Mouse (Mus musculus) thymus, postnatal 4 days (tissue): ENCODE measurements around the gene Tnip3.

Experiments used
- DNase-seq: peaks from one replicate; pipeline ENCODE4 v3.0.0; 2021

The Tnip3 gene

DNA sequence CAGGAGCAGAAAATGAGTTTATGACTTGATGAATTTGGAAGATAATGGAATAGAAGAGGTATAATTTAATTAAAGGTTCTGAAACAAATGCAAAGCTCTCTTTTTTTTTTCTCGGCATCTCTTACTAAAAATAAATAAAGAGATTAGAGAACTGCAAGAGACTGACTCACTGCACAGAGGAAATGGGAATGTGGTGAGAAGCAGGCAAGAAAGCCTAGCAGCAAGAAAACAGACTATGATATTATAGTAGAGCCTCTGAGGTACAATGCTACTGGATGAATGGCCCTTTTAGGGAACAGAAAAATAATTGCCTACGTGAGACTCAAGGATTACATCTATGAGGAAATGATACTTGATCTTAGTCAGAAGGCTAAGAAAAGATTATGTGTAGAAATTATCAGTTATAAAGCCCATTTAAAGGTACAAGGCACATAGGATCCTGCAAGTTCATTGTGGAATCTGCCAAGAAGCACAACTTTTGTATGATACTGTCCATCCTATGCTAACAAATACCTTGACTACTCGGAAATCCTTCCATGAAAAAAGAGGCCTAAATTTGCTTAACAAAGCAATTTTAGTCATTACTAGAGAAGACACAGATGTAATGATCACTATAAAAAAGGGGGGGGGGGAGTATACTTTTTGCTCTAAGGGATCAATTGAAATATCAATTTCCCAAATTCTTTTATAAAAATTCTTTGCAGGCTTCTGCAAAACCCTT, 60.4 kb downstream of the Tnip3 start:
- DNase-seq, result no peak

DNA sequence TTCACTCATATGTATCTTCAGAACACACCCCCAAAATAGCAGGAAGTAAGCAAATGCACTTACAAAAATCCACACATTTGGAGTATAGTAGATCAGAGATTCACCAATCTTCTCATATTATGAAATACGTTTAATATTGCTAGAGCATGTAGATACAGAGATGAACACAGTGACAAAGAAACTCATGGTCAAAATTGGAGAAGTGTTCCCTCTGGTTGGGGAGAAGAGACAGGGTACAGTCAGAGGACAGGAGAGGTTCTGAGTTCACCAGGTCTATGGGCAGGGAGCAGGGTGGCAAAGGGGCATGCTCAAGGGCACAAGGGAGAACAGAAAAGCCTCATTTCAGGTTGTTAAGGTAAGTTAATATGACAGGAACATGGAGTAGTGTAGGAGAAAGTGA, 63.7 kb downstream of the Tnip3 start:
- DNase-seq, result no peak

DNA sequence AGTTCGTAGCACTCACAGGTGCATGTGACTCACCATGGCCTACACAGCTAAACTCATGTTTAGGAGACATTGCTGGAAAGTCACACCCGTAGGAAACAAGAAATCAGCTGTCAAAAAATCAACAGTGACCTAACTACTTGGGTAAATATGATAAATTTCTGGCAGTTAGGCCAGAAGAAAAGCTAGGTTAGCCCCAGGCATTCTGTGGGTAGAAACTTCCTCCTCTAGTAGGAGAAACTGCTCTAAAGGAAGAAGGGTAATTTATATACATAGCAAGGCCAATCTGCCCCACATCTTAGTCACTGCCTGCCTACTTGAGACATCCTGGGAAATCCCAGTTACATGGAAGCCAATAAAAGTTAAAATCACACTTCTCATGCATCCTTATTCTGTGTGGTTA, 64.9 kb downstream of the Tnip3 start:
- DNase-seq, result no peak

DNA sequence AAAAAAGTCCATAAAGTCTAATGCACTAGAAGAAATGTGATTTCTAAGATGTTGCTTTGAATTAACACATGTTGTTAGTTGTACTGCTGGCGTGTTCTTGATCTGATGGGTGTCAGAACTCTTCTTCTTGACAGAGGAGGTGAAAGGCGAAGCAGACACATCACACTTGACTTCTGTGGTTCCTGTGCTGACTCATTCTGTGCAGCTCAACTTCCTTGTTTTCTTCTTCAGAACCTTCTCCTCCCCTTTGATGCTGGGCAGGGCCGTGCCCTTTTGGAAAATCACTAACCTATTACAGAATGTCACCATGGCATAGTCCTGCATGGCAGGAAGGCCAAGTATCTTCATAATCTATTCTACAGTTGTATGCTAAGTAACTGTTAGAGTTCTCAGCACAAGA, 69.1 kb downstream of the Tnip3 start:
- DNase-seq, result no peak

DNA sequence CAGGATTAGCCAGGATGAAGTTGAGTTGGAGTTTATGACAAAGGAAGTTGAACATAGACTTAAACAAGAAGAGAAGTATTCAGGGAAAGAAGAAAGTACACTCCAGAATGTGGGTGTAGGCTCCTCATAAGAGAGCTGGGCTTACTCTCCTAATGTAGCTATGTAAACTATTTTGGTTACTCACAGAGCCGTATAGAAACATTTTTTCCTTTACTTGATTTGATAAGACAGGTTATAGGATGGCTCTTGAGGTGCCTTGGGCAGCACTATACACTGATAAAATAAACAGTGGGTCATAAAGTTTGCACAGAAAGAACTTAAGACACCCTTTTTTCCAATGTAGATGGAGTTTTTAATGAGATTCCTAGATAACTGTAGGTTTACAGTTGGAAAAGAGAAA, 70.3 kb downstream of the Tnip3 start:
- DNase-seq, result no peak

DNA sequence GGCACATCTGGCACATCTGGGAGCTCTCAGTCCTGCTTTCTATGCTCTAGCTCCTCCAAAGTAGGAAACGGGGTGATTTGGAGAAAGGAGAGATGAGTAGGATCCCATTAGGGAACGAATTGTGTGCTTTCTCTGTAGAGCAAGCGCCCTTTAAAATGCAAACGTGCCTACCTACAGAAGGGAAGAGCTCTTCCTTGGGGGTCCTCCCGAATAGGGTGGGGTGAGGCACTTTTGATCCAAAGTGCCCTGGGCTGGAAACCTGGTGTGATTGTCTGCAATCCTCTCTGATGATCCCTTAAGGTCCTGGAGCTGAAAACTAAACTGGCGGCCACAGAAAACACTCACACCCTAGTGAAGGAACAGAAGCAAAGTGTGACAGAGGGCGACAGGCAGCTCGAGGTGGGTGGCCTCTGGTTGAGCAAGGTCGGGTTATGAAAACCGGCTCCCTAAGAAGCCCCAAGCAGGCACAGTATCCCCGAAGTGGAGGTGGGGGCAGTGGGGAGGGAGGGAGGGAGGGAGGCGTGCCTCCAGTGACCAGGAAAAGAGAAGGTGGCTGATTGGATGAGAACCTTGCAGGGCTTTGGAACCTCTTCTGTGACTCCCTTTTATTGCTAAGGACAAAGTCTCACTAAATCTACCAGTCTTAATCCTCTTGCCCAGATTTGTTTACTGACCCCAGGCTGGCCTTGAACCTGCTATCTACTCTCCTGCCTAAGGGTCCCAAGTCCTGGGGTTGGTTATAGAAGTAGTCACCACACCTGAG, 72.1 kb downstream of the Tnip3 start:
- no peak for DNase-seq

DNA sequence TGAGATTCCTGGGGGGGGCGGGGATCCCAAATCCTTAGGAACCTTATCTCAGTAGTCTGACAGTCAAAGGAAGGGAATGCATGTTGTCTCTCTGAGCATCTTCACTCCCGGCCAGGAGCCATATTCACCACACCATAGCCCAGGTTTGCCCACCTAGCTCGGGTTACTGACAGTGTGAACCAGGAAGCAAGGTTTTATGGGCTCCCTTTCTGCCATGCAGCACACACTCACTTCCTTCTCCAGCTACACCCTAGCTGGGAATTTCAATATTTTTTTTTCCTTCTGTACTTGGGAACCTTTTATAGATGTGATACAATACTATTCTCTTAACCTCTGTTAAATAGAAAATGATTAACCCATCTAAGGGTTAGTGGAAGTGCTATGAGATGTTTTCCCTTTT, 73.4 kb downstream of the Tnip3 start:
- DNase-seq, result no peak

DNA sequence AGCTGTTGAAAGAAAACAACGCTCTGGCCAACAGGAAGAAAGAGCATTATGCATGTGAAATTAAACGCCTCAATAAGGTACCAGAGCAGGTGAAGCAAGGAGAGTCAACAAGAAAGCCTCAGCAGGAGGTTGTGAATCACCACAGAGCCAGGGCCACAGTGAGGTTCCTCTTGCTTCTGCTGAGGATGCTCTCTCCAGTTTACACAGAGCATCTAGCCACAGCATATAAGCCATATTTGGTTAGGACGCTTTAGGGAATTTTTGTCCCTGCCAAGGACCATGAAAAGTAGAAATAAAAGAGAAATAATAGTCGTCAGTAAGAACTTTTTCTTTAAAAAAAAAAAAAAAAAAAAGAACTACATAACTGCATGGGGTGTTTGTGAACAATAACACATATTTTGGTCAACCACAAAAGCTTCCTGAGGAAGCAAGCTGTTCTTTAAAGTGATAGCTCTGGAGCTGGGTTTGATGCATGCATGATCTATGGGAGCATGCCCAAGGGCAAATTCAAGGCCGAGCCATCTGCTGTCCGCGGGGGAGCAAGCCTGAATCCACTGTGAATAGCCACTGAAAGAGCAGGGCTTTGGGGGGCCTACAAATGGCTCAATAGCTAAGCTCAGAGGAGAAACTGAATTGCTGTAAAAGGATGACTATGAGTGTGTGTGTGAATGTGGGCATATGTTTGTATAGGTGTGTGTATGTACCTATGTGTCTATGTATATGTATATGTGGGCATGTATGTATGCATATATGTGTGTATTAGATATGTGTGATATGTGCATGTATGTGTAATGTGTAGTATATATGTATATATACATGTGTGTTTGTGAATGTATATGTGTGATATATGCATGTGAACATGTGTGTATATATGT, 75.0 kb downstream of the Tnip3 start:
- peak; percentile 21 for DNase-seq

DNA sequence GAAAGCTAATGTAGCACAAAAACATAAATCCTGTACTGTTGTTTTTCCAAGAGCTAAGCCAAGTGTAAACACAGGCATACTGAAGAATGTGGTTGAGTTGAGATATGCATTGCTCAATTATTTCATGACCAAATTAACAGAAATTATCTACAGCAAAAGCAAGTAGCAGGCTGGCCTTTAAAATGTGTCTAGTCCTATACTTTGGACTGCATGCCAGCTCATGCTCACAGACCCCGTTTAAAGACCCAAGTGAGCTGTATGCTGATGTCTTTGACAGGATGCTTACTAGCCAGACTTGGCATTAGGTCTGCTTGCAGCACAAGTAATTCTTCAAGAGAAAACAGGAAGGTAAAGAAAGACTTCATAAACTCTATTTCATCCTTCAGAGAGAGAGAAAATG, 75.8 kb downstream of the Tnip3 start:
- DNase-seq, result no peak

DNA sequence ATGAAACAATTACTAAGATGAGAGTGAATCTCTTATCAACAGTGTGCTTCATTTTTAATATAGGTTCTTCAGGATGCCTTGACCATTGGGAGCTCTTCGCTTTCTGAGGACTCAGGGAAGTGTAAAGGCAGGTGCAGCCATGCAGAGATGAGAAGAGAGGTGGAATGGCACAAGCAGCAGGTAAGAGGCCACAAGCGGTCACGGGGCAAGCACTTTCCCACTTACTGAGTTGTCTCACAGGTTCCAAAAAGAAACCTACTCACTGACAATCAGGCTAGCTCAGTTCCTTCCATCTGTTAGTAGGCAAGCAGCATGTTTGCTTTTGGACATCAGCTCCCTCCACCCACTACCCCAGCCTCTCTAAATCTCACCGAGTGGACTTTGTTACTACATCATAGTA, 80.7 kb downstream of the Tnip3 start:
- no peak for DNase-seq

DNA sequence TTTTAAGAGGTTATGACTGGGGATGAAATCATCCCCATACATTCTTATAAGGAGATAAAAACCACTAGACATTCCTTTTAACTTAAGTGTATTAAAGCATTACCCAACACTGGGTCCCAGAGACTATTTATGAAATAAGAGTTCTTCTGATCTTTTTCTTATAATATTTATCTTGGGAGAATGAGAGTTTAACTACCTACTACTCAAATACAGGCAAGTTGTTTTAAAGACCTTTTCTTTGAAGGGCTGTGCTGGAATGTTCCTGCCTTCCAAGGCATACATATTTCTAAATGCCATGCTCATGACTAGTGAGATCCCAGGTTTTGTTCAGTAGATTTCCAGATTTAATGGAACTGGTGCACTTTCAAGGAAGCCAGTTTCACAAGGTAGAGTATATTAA, 81.8 kb downstream of the Tnip3 start:
- no peak for DNase-seq

DNA sequence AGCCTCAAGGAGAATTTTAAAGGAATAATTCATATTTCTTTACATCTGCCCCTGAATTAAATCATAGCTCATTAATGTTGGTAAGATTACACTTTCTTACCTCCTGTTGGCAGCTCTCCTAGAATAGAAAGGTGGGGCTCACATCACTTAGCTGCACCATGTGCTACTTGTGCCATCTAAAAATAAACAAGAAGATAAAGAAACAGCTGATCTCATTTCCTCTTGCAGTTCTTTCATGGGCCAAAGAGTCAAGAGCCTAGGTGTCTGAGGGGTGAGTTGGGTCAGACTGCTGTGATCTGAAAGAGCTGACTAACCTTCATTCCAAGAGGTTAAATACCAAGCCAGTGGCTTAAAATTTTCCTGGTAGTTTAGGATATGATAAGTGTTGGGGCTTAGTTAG, 86.7 kb downstream of the Tnip3 start:
- no peak for DNase-seq

DNA sequence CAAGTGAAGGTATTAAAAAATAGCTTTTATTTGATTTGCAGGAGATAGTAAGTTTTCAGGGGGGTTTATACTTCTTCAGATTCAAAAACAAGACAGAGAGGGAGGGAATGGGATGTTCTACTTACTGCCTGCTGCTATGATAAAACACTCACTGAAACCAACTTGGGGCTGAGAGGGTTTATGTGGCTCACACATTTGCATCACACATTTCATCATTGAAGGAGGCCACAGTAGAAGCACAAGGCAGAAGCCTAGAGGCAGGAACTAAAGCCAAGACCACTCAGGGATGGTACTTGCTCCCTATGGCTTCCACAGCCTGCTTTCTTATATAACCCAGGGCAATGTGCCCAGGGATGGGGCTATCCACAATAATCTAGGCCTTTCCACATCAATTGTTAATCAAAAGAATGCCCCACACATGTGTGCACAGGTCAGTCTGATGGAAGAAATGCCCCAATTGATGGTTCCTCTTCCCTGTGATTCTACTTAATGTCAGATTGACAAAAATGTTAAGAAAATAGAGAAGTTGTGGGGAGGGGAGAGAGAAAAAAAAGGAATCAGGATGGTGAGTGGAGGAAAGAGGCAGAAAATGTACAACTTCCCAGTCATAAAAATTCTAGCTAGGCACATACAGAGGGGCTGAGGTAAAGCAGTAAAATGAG, 88.9 kb downstream of the Tnip3 start:
- no peak for DNase-seq

DNA sequence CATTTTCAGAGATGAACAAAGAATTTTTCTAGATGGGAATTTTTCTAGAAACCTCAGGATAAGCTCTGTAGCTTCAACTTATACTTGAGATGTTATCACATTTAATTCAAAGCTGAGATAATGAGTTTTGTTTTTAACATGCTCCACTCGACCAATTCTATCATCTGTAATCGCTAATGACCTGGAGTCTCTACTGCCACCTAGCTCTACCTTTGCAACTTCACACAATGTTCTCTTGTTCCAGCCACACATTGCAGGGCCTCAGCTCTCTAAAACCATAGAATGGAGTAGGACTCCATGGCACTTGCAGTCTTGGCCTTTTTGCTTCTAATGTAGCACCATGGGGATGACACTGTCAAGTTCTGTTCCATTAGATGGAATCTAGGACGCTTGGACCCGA, 90.5 kb downstream of the Tnip3 start:
- DNase-seq, result no peak

DNA sequence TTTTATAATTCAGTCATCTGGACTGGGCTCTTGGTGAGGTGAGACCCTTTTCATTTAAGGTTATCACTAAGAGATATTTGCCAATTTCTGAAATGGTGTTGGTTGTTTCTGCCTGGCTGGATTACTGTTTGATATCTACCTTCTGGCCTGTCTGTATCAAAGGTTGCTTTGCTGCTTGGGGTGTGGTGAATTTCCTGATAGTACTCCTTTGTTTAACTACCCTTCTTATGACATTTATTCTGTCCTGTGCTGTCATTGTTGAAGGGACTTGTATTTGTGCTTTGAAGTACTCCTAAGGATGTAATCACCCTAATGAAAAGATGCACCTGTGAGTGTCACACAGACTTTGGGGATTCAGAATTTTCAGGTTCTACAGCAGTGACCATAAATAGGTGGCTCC, 96.1 kb downstream of the Tnip3 start:
- DNase-seq, result no peak

DNA sequence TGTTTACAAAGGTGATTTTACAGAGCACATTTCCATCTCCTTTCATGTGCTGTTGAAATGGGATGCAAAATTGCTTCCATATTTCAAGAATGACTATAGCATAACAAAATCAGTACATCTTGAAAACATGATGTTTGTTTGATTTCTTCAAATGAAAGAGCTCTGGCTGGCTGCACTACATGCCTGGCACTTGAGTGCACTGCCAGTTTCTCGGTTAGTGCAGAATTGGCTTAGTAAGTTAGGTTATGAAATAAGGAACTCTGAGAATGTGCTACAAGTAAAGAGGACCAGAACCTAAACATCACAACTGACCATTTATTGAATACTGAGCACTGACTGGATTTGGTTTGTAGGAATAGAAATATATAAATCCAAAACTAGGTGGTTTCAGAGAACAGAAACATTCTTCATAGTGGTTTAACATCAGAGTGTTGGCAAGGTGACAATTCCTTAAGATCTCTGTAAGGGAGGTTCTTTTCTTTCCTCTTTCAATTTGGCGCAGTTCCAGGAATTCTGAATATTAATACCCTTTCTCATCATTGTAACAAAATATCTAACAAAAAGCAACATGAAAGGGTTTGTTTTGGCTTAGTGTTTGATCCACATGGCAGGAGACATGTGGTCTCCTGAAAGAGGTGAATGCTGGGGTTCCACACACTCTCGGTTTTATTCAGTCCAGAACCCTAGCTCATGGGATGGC, 98.1 kb downstream of the Tnip3 start:
- DNase-seq, result no peak

DNA sequence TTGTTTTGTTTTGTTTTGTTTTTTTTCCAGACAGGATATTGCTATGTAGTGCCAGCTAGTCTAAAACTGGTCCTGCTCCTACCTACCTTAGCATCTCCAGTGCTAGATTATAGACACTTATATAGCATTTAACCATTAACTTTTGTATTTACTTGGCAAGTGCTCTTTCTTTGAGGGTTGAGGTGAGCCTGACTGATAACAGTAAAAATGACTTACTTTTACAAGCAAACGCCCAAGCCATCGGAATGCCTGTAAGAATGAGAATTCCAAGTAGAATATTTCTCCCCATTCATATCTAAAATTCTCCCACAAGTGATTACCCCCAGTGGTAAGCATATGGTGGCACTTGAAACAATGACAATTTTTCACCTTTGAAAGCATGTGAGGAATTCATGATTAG, 105.5 kb downstream of the Tnip3 start:
- no peak for DNase-seq

DNA sequence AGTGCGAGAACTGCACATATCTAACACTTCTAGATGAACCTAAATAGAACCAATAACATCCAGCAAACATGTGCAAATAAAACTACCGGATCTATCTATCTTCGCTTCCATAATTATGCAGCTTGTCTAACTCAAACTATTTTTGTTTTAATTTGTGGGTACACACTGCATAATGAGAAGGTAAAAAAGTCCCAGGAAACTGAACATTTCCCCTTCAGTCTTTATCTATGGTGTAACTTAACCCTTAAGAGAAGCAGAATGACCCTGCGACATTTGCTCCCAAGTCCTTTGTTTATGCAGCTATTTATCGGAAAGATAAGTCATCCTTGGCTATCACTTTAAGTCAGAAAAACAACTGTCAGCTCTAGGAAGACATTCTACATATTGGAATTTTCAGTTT, 107.1 kb downstream of the Tnip3 start:
- no peak for DNase-seq

DNA sequence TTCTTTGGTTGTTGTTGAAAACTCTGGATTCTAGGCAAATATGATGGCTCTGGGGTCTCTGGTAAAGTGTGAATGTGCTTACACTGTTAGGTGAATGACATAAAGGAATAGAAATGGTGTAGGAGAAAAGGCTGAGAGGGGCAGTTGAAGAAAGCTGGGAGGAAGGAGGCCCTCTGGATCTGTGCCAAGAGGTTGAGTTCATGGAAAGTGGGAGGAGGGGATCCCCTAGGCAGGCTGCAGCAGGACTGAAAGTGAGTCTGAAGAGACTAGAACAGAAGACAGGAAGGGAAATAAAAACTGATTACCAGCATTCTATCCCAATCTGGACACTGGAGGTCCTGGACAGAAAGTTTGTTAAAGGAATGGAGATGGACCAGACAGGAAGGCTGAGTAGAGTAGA, 117.3 kb downstream of the Tnip3 start:
- DNase-seq, result no peak

DNA sequence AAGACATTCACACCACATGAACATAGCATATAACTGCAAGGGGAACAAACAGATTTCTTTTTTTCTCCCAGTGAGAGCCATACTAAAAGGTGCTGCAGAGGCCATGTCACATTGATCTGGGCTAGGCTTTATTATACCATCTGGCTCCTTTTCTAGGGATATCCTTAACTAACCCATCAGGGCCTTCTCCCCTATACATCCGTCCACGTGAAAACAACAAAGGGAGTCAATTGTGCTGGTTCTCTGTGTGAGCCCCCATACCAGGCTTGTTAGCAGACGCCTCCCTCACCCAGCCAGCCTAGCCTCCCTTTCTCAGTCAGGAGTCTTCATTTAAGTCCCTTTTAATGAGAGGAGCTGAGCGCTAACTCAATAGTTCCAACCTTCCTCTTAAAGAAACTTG, 119.0 kb downstream of the Tnip3 start:
- DNase-seq, result no peak

DNA sequence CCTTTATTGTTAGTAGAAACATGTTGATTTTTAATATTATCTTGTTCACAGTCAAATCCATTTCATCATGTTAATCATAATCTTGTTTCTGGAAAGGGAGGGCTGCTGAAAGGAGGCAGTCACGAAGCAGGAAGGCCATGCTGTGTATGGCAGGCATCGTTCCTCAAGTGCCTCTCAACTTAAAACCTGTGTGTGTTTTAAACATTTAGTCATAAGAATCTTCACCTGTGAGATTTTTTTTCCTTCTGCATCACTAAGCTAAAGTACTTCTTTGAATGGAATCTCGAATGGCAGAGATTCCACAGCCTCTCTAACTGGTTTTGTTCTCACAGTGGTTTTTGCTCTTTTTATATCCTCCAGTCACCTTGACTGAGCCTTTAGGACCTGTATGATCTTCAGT, 121.3 kb downstream of the Tnip3 start:
- no peak for DNase-seq

DNA sequence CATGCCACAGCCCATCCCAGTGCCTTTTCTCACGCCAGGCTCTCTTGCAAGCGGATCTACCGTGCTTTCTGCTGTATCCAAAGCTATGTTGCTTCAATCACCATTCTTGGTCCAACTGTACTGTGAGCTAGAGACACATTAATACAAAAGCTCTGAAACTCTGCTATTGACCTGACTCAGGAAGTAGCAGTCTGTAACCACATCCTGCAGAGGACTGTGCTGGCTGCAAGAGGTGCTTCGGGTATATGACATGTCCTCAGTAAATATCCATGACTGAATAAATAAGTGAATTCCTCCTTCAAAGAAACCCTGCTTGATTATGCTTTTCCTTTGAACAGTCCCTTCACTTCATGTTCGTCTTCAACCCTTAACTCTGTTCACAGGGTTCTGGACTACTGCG, 122.6 kb downstream of the Tnip3 start:
- DNase-seq, result peak; percentile 46

DNA sequence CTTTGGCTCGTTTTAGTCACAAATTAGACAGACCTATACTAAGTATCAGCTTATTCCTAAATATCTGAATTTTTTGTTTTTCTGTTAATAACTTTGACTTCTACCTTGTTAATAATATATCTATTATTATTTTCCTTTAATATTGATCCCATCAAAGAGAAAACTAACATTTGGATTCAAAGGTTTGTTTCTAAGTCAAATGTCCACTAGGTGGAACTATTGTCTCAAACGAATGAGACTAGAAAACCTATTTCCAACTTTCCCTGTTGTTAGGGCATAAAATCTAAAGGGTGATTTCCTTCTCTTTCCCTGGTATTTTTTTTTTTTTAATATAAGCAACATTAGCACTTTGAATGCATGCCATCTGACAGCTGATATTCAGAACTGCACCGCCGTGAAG, 126.3 kb downstream of the Tnip3 start:
- no peak for DNase-seq
